Mouse (Mus musculus) heart, embryonic 15.5 days (tissue): Measurements from ENCODE around the gene Kif13a. TPM values are rescaled to one million over a fixed set of nuclear protein-coding genes. Genes with fewer than 3 reads are reported as not detected.

Experiments
- ATAC-seq: fragments of 200-750 bp; cut with Nextera tagmentation; replicated peaks from 2 replicates; pipeline ENCODE4 v1.8.0; 2017; ENCODE audit warnings: low read depth, moderate TSS enrichment; ENCODE audit not compliant: insufficient number of reproducible peaks, insufficient read depth, low FRiP score
- H3K27ac ChIP-seq: fragments of 300-500 bp; sonication (generic); 2 replicates; pipeline ENCODE4 v1.5.1; 2015; ENCODE audit warnings: mild to moderate bottlenecking, inconsistent platforms
- H3K27me3 ChIP-seq: fragments of 300-500 bp; sonication (generic); 2 replicates; pipeline ENCODE4 v1.6.1; 2015; ENCODE audit warnings: inconsistent platforms
- H3K36me3 ChIP-seq: fragments of 300-500 bp; sonication (generic); 2 replicates; pipeline ENCODE4 v1.6.1; 2015; ENCODE audit warnings: mild to moderate bottlenecking, inconsistent platforms
- H3K4me1 ChIP-seq: fragments of 300-500 bp; sonication (generic); replicated peaks from 2 replicates; pipeline ENCODE4 v1.6.1; 2015; ENCODE audit warnings: inconsistent platforms
- H3K4me2 ChIP-seq: fragments of 300-500 bp; sonication (generic); 2 replicates; pipeline ENCODE4 v1.6.1; 2015; ENCODE audit warnings: inconsistent platforms, mild to moderate bottlenecking, moderate library complexity
- H3K4me3 ChIP-seq: fragments of 300-500 bp; sonication (generic); 2 replicates; pipeline ENCODE4 v1.5.1; 2015; ENCODE audit warnings: mild to moderate bottlenecking, inconsistent platforms
- H3K9ac ChIP-seq: fragments of 300-500 bp; sonication (generic); 2 replicates; pipeline ENCODE4 v1.6.1; 2015; ENCODE audit warnings: mild to moderate bottlenecking, inconsistent platforms
- H3K9me3 ChIP-seq: fragments of 300-500 bp; sonication (generic); replicated peaks from 2 replicates; pipeline ENCODE4 v1.6.1; 2016; ENCODE audit warnings: inconsistent platforms
- WGBS: fragments of 180-500 bp; shearing (Covaris S2); methylation state at CpG from one replicate; pipeline ENCODE4 v1.1.7; 2015; ENCODE audit warnings: mixed read lengths; 5-methylcytosine and 5-hydroxymethylcytosine counted together
- polyA plus RNA-seq: library from polyadenylated mRNA; unstranded; fragments of >200 nt; fragmentation: Nextera tagmentation; extraction: Ambion mirVana; gene quantifications from 2 replicates; pipeline ENCODE4 v1.2.1, GENCODE M21; 2015

Kif13a gene
- polyA plus RNA-seq, 1 experiment from 2014 or later, result 45.3 TPM

DNA sequence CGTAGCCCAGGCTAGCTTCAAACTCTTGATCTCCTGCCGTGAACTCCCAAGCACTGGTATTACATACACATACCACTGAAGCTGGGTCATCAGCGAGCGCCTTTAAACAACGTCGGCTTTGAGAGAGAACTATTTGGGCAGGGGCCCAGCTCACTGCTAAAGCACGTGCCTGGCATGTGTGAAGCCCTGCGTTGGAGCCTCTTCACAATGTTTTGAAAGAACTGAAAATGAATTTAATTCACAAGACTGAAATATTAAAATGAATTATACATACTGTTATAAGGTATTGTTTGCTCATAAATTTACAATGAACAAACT lies 70.9 kb downstream of the Kif13a start:
- H3K27ac ChIP-seq, result no peak overlapping the region
- no peak for ATAC-seq
- 47% methylated on average over 8 of the region's 8 CpGs for WGBS
- no peaks in the 10 kb centered on the region for H3K9me3 ChIP-seq
- peaks cover 7% of the 10 kb centered on the region; the same call in 1 of the 2 replicates for H3K4me1 ChIP-seq
- H3K27me3 ChIP-seq, result no peaks in the 10 kb centered on the region
- H3K36me3 ChIP-seq, result no peaks in the 10 kb centered on the region
- no peak overlapping the region for H3K9ac ChIP-seq
- H3K4me3 ChIP-seq, result no peak overlapping the region
- H3K4me2 ChIP-seq, result no peak overlapping the region

- 92% methylated on average over 8 of the region's 8 CpGs for WGBS
Measured at GRCm38 (mm10) chr13:46858143-46858834, 71.4 kb downstream of the Kif13a start.

DNA sequence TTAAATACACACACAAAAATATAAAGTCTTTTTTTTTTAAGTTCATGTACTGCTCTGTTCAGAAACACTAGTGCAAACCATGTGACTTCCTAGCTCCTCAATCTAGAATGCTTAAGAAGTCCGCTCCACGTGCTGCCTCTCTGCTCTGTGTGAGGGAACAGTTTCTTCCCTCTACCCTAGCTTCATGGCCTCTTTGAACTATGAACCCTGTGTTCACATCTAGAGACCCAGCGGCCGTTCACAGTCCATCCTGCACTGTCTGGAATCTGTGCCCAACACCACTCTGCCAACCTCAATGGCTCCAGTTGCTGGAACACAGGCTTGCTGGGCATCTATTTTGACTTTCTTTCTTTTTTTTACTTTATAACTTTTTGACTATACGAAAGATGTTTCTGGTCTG lies 75.2 kb downstream of the Kif13a start:
- peaks cover 3% of the 10 kb centered on the region; the same call in 1 of the 2 replicates for H3K4me1 ChIP-seq
- no peaks in the 10 kb centered on the region for H3K9me3 ChIP-seq
- H3K36me3 ChIP-seq, result no peaks in the 10 kb centered on the region
- H3K4me2 ChIP-seq, result no peak overlapping the region
- H3K27ac ChIP-seq, result no peak overlapping the region
- no peak overlapping the region for H3K4me3 ChIP-seq
- WGBS, result 87% methylated on average over 5 of the region's 5 CpGs
- no peak overlapping the region for H3K9ac ChIP-seq
- H3K27me3 ChIP-seq, result no peaks in the 10 kb centered on the region
- no peak for ATAC-seq

More at GRCm38 (mm10) chr13:46858143-46858834, 71.4 kb downstream of the Kif13a start:
- Histone ChIP-seq H3K27me3 (no peaks in the 10 kb centered on the region), H3K36me3 (no peaks in the 10 kb centered on the region), H3K4me2 (no peak overlapping the region), H3K27ac (no peak overlapping the region), H3K9me3 (no peaks in the 10 kb centered on the region), H3K4me1 (peaks cover 7% of the 10 kb centered on the region; the same call in 1 of the 2 replicates), H3K4me3 (no peak overlapping the region), H3K9ac (no peak overlapping the region)
- no peak for ATAC-seq

- H3K4me3 ChIP-seq, result no peak overlapping the region
- ATAC-seq, result no peak
- no peaks in the 10 kb centered on the region for H3K4me1 ChIP-seq
- H3K9ac ChIP-seq, result no peak overlapping the region
- no peaks in the 10 kb centered on the region for H3K27me3 ChIP-seq
- no peak overlapping the region for H3K27ac ChIP-seq
- WGBS, result 94% methylated on average over 4 of the region's 4 CpGs
- H3K36me3 ChIP-seq, result no peaks in the 10 kb centered on the region
- H3K4me2 ChIP-seq, result no peak overlapping the region
- H3K9me3 ChIP-seq, result no peaks in the 10 kb centered on the region
Measured at GRCm38 (mm10) chr13:46852470-46852869, 77.2 kb downstream of the Kif13a start.

DNA sequence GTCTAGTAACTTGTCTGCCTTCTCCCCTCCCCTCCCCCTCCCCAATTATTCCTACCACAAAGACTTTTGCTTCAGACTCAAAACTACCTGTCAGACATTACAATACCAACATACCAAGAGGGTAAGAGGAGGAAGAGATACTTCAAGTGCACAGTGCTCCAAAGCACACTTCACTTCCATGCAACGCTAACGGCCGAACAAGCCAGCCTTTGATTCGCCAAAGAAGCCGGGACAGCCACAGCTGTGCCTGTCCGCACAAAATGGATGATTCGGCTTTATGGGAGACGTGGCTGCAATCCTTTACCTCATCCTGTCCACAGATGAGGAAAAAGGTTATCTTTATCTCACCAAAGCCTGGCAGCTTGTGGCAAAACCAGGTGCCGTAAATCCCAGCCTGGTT lies 84.2 kb downstream of the Kif13a start:
- no peaks in the 10 kb centered on the region for H3K36me3 ChIP-seq
- peaks cover 18% of the 10 kb centered on the region; the same call in 1 of the 2 replicates for H3K4me1 ChIP-seq
- no peak overlapping the region for H3K27ac ChIP-seq
- H3K4me3 ChIP-seq, result no peak overlapping the region
- H3K9ac ChIP-seq, result no peak overlapping the region
- ATAC-seq, result no peak
- WGBS, result 83% methylated on average over 9 of the region's 9 CpGs
- no peak overlapping the region for H3K4me2 ChIP-seq
- H3K9me3 ChIP-seq, result no peaks in the 10 kb centered on the region
- H3K27me3 ChIP-seq, result no peaks in the 10 kb centered on the region

DNA sequence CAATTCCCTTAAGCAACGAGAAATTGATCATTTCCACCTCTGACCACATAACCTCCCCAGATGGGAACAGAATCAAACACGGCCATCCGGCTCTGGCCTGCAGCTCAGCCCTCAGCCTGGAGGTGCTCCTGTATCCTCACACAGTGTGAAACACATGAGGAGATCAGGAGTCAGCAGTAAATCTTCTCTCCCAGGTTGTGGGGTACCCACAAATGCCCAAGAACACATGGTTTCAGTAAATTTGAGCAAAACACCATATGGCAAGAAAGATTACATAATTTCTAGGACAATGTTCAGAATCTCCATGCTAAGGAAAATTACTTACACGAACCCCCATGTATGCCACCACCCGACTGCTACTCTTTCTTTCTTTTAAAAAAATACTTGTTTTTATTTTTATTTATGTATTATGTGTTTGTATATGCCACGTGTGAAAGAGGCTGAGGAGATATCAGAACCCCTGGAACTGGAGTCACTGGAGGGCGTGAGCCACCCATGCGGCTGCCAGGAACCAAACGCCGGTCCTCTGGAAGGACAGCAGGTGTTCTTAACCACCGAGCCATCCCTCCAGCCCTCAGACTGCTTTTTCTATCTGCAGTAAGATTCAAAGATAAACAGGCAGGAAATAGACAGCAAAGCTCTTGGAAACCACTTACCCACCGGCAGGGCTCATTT lies 85.0 kb downstream of the Kif13a start:
- H3K27ac ChIP-seq, result no peak overlapping the region
- H3K4me1 ChIP-seq, result peaks cover 18% of the 10 kb centered on the region; the same call in 1 of the 2 replicates
- H3K4me3 ChIP-seq, result no peak overlapping the region
- no peak for ATAC-seq
- no peaks in the 10 kb centered on the region for H3K36me3 ChIP-seq
- H3K4me2 ChIP-seq, result no peak overlapping the region
- no peaks in the 10 kb centered on the region for H3K27me3 ChIP-seq
- no peaks in the 10 kb centered on the region for H3K9me3 ChIP-seq
- no peak overlapping the region for H3K9ac ChIP-seq
- WGBS, result 81% methylated on average over 12 of the region's 12 CpGs

DNA sequence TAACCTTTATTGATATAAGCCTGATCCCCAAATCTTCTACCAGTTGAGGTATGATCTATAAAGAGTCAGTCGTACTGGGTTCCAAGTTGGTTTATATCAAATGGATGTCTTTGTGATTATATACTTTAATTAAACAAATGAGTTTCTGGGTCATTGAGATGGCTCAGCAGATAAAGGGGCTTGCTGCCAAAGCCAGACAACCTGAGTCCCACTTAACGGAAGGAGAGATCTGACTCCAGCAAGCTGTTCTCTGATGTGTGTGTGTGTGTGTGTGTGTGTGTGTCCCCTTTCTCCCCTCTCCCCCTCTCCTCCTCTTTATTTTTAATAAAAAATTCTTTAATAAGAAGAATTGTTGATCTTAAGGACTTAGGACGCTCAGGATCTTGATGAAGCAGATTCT lies 86.0 kb downstream of the Kif13a start:
- Histone ChIP-seq H3K4me2 (no peak overlapping the region), H3K9me3 (no peaks in the 10 kb centered on the region), H3K36me3 (no peaks in the 10 kb centered on the region), H3K27me3 (no peaks in the 10 kb centered on the region), H3K9ac (no peak overlapping the region), H3K4me1 (peaks cover 18% of the 10 kb centered on the region; the same call in 1 of the 2 replicates), H3K27ac (no peak overlapping the region), H3K4me3 (no peak overlapping the region)
- 76% methylated on average over 3 of the region's 3 CpGs for WGBS
- no peak for ATAC-seq

DNA sequence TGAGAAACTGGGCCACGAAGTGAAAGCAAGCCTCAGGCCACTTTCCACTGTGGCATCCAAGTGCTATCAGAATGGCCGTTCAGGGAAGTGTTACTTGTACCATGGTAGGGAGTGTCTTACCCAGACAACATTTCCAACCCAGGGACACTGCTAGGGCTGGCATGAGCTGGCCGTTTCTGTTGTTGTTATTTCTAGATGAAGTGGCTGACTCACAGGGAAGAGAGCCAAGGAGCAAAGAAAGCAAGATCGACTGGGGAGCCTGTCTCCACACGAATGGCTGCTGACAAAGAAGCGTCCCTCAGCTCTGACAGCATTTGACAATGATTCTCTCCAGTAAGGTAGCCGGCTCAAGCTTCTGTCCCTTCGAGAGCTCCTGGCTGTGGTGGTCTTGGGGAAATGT lies 87.5 kb downstream of the Kif13a start:
- H3K9me3 ChIP-seq, result no peaks in the 10 kb centered on the region
- H3K36me3 ChIP-seq, result no peaks in the 10 kb centered on the region
- H3K27me3 ChIP-seq, result no peaks in the 10 kb centered on the region
- peak overlapping the region; percentile 45 for H3K4me2 ChIP-seq
- H3K4me1 ChIP-seq, result peaks cover 18% of the 10 kb centered on the region; the same call in 1 of the 2 replicates
- no peak overlapping the region for H3K9ac ChIP-seq
- 32% methylated on average over 8 of the region's 8 CpGs for WGBS
- peak; percentile 80; the same call in 1 of the 2 replicates for ATAC-seq
- H3K4me3 ChIP-seq, result peak overlapping the region; percentile 5; the same call in 1 of the 2 replicates
- peak overlapping the region; percentile 72 for H3K27ac ChIP-seq

GRCm38 (mm10) chr13:46841668-46842067 lies 88.0 kb downstream of the Kif13a start:
- H3K27ac ChIP-seq, result peak overlapping the region; percentile 72
- H3K36me3 ChIP-seq, result no peaks in the 10 kb centered on the region
- no peaks in the 10 kb centered on the region for H3K27me3 ChIP-seq
- no peaks in the 10 kb centered on the region for H3K9me3 ChIP-seq
- peak overlapping the region; percentile 5; the same call in 1 of the 2 replicates for H3K4me3 ChIP-seq
- H3K4me2 ChIP-seq, result peak overlapping the region; percentile 45
- H3K4me1 ChIP-seq, result peaks cover 18% of the 10 kb centered on the region; the same call in 1 of the 2 replicates
- ATAC-seq, result no peak
- 86% methylated on average over 3 of the region's 3 CpGs for WGBS
- H3K9ac ChIP-seq, result no peak overlapping the region

DNA sequence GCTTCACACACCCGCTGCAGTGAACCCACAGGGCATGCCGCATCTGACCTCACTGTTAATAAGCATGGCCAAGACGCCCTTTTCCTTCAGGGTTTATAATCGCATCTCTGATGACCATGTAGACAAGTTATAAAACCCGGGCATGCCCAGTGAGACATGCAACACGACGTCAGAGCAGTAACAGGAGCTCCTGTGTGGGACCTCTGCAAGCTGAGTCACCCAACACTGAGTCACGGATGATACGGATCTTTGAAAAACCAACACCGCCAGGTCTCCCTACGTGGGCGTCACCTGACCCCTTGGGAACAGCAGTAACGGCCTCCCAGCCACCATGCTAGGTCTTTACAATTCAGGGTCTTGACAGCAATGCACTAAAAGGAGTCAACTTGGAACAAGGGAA lies 89.0 kb downstream of the Kif13a start:
- H3K4me1 ChIP-seq, result peaks cover 18% of the 10 kb centered on the region
- H3K9me3 ChIP-seq, result no peaks in the 10 kb centered on the region
- no peak overlapping the region for H3K9ac ChIP-seq
- ATAC-seq, result no peak
- WGBS, result 88% methylated on average over 13 of the region's 13 CpGs
- no peaks in the 10 kb centered on the region for H3K36me3 ChIP-seq
- H3K4me3 ChIP-seq, result no peak overlapping the region
- no peaks in the 10 kb centered on the region for H3K27me3 ChIP-seq
- no peak overlapping the region for H3K4me2 ChIP-seq
- H3K27ac ChIP-seq, result no peak overlapping the region

- Histone ChIP-seq H3K9me3 (no peaks in the 10 kb centered on the region), H3K4me3 (no peak overlapping the region), H3K36me3 (no peaks in the 10 kb centered on the region), H3K27me3 (no peaks in the 10 kb centered on the region), H3K4me1 (peaks cover 18% of the 10 kb centered on the region), H3K27ac (no peak overlapping the region), H3K4me2 (no peak overlapping the region), H3K9ac (no peak overlapping the region)
- ATAC-seq, result no peak
- 91% methylated on average over 3 of the region's 3 CpGs for WGBS
Measured at GRCm38 (mm10) chr13:46839236-46839635, 90.4 kb downstream of the Kif13a start.

DNA sequence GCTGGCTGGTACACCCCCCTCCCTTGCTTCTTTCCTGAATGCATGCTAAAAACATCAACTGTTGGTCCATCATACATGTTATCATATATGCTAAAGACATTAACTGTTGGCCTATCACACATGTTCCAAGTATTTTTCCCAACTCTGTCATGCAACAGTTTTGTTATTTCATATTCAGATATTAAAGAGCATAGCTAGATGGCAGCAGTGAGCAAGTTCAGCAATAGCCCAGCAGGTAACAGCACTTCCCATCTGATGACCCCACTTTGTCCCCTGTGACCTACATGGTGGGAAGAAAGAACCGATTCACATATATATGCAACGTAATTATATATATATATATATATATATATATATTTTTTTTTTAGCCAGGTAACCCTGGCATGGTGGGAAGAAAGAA lies 91.1 kb downstream of the Kif13a start:
- no peaks in the 10 kb centered on the region for H3K36me3 ChIP-seq
- no peak overlapping the region for H3K27ac ChIP-seq
- H3K9me3 ChIP-seq, result no peaks in the 10 kb centered on the region
- no peak for ATAC-seq
- no peaks in the 10 kb centered on the region for H3K27me3 ChIP-seq
- WGBS, result 41% methylated on average over 2 of the region's 2 CpGs
- H3K4me3 ChIP-seq, result no peak overlapping the region
- H3K4me1 ChIP-seq, result peaks cover 18% of the 10 kb centered on the region
- H3K4me2 ChIP-seq, result no peak overlapping the region
- H3K9ac ChIP-seq, result no peak overlapping the region
